Mouse (Mus musculus): ENCODE data around the gene Nav2.
A peak's percentile ranks its signal among the peaks of the same experiment; 100 is the strongest.

The Nav2 gene

GRCm38 (mm10) chr7:49283507-49284361 is 375.2 kb downstream of the Nav2 start:
- no peak for DNase-seq (ENCODE audit: low spot score)

- no peak for DNase-seq (ENCODE audit: low spot score)
Observed at GRCm38 (mm10) chr7:49288186-49288585, 379.7 kb downstream of the Nav2 start.

GRCm38 (mm10) chr7:49290308-49290707 is 381.8 kb downstream of the Nav2 start:
- DNase-seq (ENCODE audit: low spot score), result no peak

GRCm38 (mm10) chr7:49291208-49291892 is 382.8 kb downstream of the Nav2 start:
- no peak for DNase-seq (ENCODE audit: low spot score)

- DNase-seq (ENCODE audit: low spot score), result no peak
Observed at GRCm38 (mm10) chr7:49297148-49297547, 388.6 kb downstream of the Nav2 start.

GRCm38 (mm10) chr7:49298431-49298839 is 389.9 kb downstream of the Nav2 start:
- DNase-seq (ENCODE audit: low spot score), result no peak

GRCm38 (mm10) chr7:49301487-49301886 is 393.0 kb downstream of the Nav2 start:
- no peak for DNase-seq (ENCODE audit: low spot score)

GRCm38 (mm10) chr7:49303600-49304411 is 395.3 kb downstream of the Nav2 start:
- no peak for DNase-seq (ENCODE audit: low spot score)

GRCm38 (mm10) chr7:49307717-49308116 is 399.2 kb downstream of the Nav2 start:
- DNase-seq (ENCODE audit: low spot score), result no peak

- DNase-seq (ENCODE audit: low spot score), result no peak
Observed at GRCm38 (mm10) chr7:49309746-49310145, 401.2 kb downstream of the Nav2 start.

- DNase-seq (ENCODE audit: low spot score), result peak; percentile 26
Observed at GRCm38 (mm10) chr7:49313945-49314344, 405.4 kb downstream of the Nav2 start.

GRCm38 (mm10) chr7:49315033-49315432 is 406.5 kb downstream of the Nav2 start:
- DNase-seq (ENCODE audit: low spot score), result no peak

- no peak for DNase-seq (ENCODE audit: low spot score)
Observed at GRCm38 (mm10) chr7:49316600-49316999, 408.1 kb downstream of the Nav2 start.

GRCm38 (mm10) chr7:49318183-49318897 is 409.8 kb downstream of the Nav2 start:
- no peak for DNase-seq (ENCODE audit: low spot score)

- no peak for DNase-seq (ENCODE audit: low spot score)
Observed at GRCm38 (mm10) chr7:49318898-49319293, 410.4 kb downstream of the Nav2 start.

- no peak for DNase-seq (ENCODE audit: low spot score)
Observed at GRCm38 (mm10) chr7:49319981-49320380, 411.5 kb downstream of the Nav2 start.

GRCm38 (mm10) chr7:49321124-49321531 is 412.6 kb downstream of the Nav2 start:
- peak; percentile 74 for DNase-seq (ENCODE audit: low spot score)

GRCm38 (mm10) chr7:49322179-49322578 is 413.7 kb downstream of the Nav2 start:
- no peak for DNase-seq (ENCODE audit: low spot score)

- DNase-seq (ENCODE audit: low spot score), result no peak
Observed at GRCm38 (mm10) chr7:49324575-49324974, 416.1 kb downstream of the Nav2 start.

- DNase-seq (ENCODE audit: low spot score), result no peak
Observed at GRCm38 (mm10) chr7:49326136-49326722, 417.7 kb downstream of the Nav2 start.

- DNase-seq (ENCODE audit: low spot score), result no peak
Observed at GRCm38 (mm10) chr7:49326967-49327742, 418.6 kb downstream of the Nav2 start.

Data from urinary bladder, postnatal 14 days (tissue).